In genomic region chr8:18005660-18006059, GRCm38 (mm10) we compare ENCODE assay signal across 21 mouse cellular contexts.
DNase-seq lines count a peak whose midpoint lies in the region; ATAC-seq and TF ChIP-seq lines count a peak whose summit lies in the region.
"Had no signal": no experiment of that assay in that cellular context is flagged by ENCODE, and none has a peak within 500 bp of the region (broad histone marks: within the 10 kb centered on the region; RNA-seq: fewer than 3 reads in every experiment).

No protein-coding gene starts in this region.

- no peaks in the 10 kb centered on the region for H3K27me3 ChIP-seq in limb, embryonic 12.5 days
- no peaks in the 10 kb centered on the region for H3K27me3 ChIP-seq in limb, embryonic 10.5 days (ENCODE audit: low read depth, poor library complexity, severe bottlenecking)
- no peaks in the 10 kb centered on the region for H3K27me3 ChIP-seq in embryonic facial prominence, embryonic 11.5 days (ENCODE audit: control insufficient read depth, insufficient read depth, low read length)
- H3K27me3 ChIP-seq in limb, embryonic 14.5 days (ENCODE audit: control insufficient read depth, insufficient read depth, low read length): no peaks in the 10 kb centered on the region
- H3K27me3 ChIP-seq in intestine, postnatal 0 days (replicated peaks; ENCODE audit: control insufficient read depth, insufficient read depth, low read length): no peaks in the 10 kb centered on the region
- H3K27me3 ChIP-seq: embryonic facial prominence, embryonic 13.5 days; forebrain, embryonic 12.5 days had no signal

- no peaks in the 10 kb centered on the region for H3K36me3 ChIP-seq in limb, embryonic 12.5 days
- H3K36me3 ChIP-seq in limb, embryonic 10.5 days: no peaks in the 10 kb centered on the region
- no peaks in the 10 kb centered on the region for H3K36me3 ChIP-seq in embryonic facial prominence, embryonic 11.5 days (replicated peaks; ENCODE audit: control insufficient read depth, insufficient read depth, low read depth, low read length)
- no peaks in the 10 kb centered on the region for H3K36me3 ChIP-seq in limb, embryonic 14.5 days (ENCODE audit: control insufficient read depth, insufficient read depth, low read length)
- no peaks in the 10 kb centered on the region for H3K36me3 ChIP-seq in intestine, postnatal 0 days (ENCODE audit: control insufficient read depth, insufficient read depth)
- H3K36me3 ChIP-seq: embryonic facial prominence, embryonic 13.5 days; forebrain, embryonic 12.5 days had no signal

- 43% methylated on average over 2 of the region's 2 CpGs for WGBS in limb, embryonic 12.5 days
- WGBS in limb, embryonic 10.5 days: 69% methylated on average over 2 of the region's 2 CpGs
- 70% methylated on average over 2 of the region's 2 CpGs for WGBS in embryonic facial prominence, embryonic 11.5 days
- WGBS in limb, embryonic 14.5 days: 50% methylated on average over 2 of the region's 2 CpGs
- WGBS in intestine, postnatal 0 days: 92% methylated on average over 2 of the region's 2 CpGs

- TF ChIP-seq CTCF in intestine, postnatal 0 days (IDR thresholded peaks at IDR 0.05; ENCODE audit: low read depth): no peak

- H3K9me3 ChIP-seq in limb, embryonic 12.5 days: no peaks in the 10 kb centered on the region
- no peaks in the 10 kb centered on the region for H3K9me3 ChIP-seq in limb, embryonic 10.5 days (replicated peaks)
- no peaks in the 10 kb centered on the region for H3K9me3 ChIP-seq in embryonic facial prominence, embryonic 11.5 days (replicated peaks; ENCODE audit: control insufficient read depth, low read length)
- H3K9me3 ChIP-seq in limb, embryonic 14.5 days (ENCODE audit: control insufficient read depth, low read length): no peaks in the 10 kb centered on the region
- H3K9me3 ChIP-seq in intestine, postnatal 0 days (ENCODE audit: control insufficient read depth): no peaks in the 10 kb centered on the region
- H3K9me3 ChIP-seq: embryonic facial prominence, embryonic 13.5 days; forebrain, embryonic 12.5 days had no signal

- no peak overlapping the region for H3K4me3 ChIP-seq in limb, embryonic 12.5 days (replicated peaks)
- H3K4me3 ChIP-seq in limb, embryonic 10.5 days: no peak overlapping the region
- H3K4me3 ChIP-seq in embryonic facial prominence, embryonic 11.5 days (ENCODE audit: low read depth, low read length): no peak overlapping the region
- H3K4me3 ChIP-seq in limb, embryonic 14.5 days (replicated peaks; ENCODE audit: low read length): no peak overlapping the region
- H3K4me3 ChIP-seq in intestine, postnatal 0 days (ENCODE audit: low read depth, low read length): no peak overlapping the region
- H3K4me3 ChIP-seq: embryonic facial prominence, embryonic 13.5 days; forebrain, embryonic 12.5 days had no signal

- H3K27ac ChIP-seq in limb, embryonic 12.5 days: no peak overlapping the region
- no peak overlapping the region for H3K27ac ChIP-seq in limb, embryonic 10.5 days
- no peak overlapping the region for H3K27ac ChIP-seq in embryonic facial prominence, embryonic 11.5 days (replicated peaks; ENCODE audit: low read depth, low read length)
- H3K27ac ChIP-seq in limb, embryonic 14.5 days (replicated peaks; ENCODE audit: low read depth, low read length): no peak overlapping the region
- H3K27ac ChIP-seq in intestine, postnatal 0 days (ENCODE audit: low read depth, low read length): no peak overlapping the region
- H3K27ac ChIP-seq: embryonic facial prominence, embryonic 13.5 days; forebrain, embryonic 12.5 days had no signal

- peak; percentile 59; the same call in 1 of the 2 replicates for ATAC-seq in limb, embryonic 12.5 days (ENCODE audit: insufficient number of reproducible peaks, insufficient read depth, low FRiP score, low TSS enrichment, low read depth)
- no peak for ATAC-seq in embryonic facial prominence, embryonic 11.5 days (replicated peaks; ENCODE audit: insufficient number of reproducible peaks, low FRiP score, low TSS enrichment, low read depth)
- no peak for ATAC-seq in limb, embryonic 14.5 days (ENCODE audit: low FRiP score, low read depth)
- ATAC-seq in intestine, postnatal 0 days: no peak
- no peak for ATAC-seq in cerebellum, adult (ENCODE audit: insufficient number of reproducible peaks, low FRiP score, low TSS enrichment)
- ATAC-seq: forebrain, embryonic 14.5 days; forebrain, embryonic 16.5 days had no signal

- H3K4me1 ChIP-seq in limb, embryonic 12.5 days (replicated peaks): no peaks in the 10 kb centered on the region
- no peaks in the 10 kb centered on the region for H3K4me1 ChIP-seq in limb, embryonic 10.5 days
- no peaks in the 10 kb centered on the region for H3K4me1 ChIP-seq in embryonic facial prominence, embryonic 11.5 days (ENCODE audit: control insufficient read depth, insufficient read depth, low read length)
- no peaks in the 10 kb centered on the region for H3K4me1 ChIP-seq in limb, embryonic 14.5 days (ENCODE audit: control insufficient read depth, insufficient read depth, low read length)
- no peaks in the 10 kb centered on the region for H3K4me1 ChIP-seq in intestine, postnatal 0 days (replicated peaks; ENCODE audit: control insufficient read depth, insufficient read depth, low read length)
- H3K4me1 ChIP-seq: embryonic facial prominence, embryonic 13.5 days; forebrain, embryonic 12.5 days had no signal

- no peak overlapping the region for H3K4me2 ChIP-seq in limb, embryonic 12.5 days
- no peak overlapping the region for H3K4me2 ChIP-seq in embryonic facial prominence, embryonic 11.5 days (ENCODE audit: low read depth, low read length)
- no peak overlapping the region for H3K4me2 ChIP-seq in limb, embryonic 14.5 days (replicated peaks; ENCODE audit: low read depth, low read length, severe bottlenecking)
- H3K4me2 ChIP-seq in intestine, postnatal 0 days (replicated peaks; ENCODE audit: low read depth): no peak overlapping the region
- H3K4me2 ChIP-seq: embryonic facial prominence, embryonic 13.5 days; forebrain, embryonic 12.5 days had no signal

- H3K9ac ChIP-seq in limb, embryonic 12.5 days (replicated peaks): no peak overlapping the region
- no peak overlapping the region for H3K9ac ChIP-seq in embryonic facial prominence, embryonic 11.5 days (replicated peaks; ENCODE audit: low read length)
- H3K9ac ChIP-seq in limb, embryonic 14.5 days (ENCODE audit: low read depth, low read length, severe bottlenecking): no peak overlapping the region
- no peak overlapping the region for H3K9ac ChIP-seq in intestine, postnatal 0 days (ENCODE audit: low read depth, low read length)
- H3K9ac ChIP-seq: embryonic facial prominence, embryonic 13.5 days; forebrain, embryonic 12.5 days had no signal

- DNase-seq in limb, embryonic 10.5 days (ENCODE audit: low spot score): no peak
- peak; percentile 44 for DNase-seq in embryonic facial prominence, embryonic 11.5 days (ENCODE audit: low spot score)
- DNase-seq in forelimb bud, embryonic 11.5 days (ENCODE audit: low read depth, low spot score): peak; percentile 19
- peak; percentile 33 for DNase-seq in limb, embryonic 14.5 days (ENCODE audit: low spot score)
- DNase-seq in adrenal gland, adult (ENCODE audit: inconsistent age in 2 of 2, low spot score in 1 of 2): no peak
- DNase-seq: adrenal gland, adult 8-10 months; adrenal gland, postnatal 14 days; adrenal gland, postnatal 36 days; cerebellum, adult 11 months; cerebellum, adult 18-20 months; cerebellum, adult 8-10 months; cerebellum, adult 9-11 months; cerebellum, postnatal 14 days; cerebellum, postnatal 36 days had no signal

- TF ChIP-seq POLR2A in limb, embryonic 14.5 days (IDR thresholded peaks at IDR 0.05; ENCODE audit: borderline replicate concordance, extremely low read depth, insufficient read depth, insufficient read length): no peak

Comparison
In these comparisons a context has a peak if more than half of its experiments do, and no peak if none do; other contexts are left out.
1. DNase-seq: peak in embryonic facial prominence, embryonic 11.5 days (single experiment), forelimb bud, embryonic 11.5 days (single experiment) and limb, embryonic 14.5 days (single experiment); none in limb, embryonic 10.5 days (single experiment) and adrenal gland, adult (0 of 2).